In the genomic region with DNA sequence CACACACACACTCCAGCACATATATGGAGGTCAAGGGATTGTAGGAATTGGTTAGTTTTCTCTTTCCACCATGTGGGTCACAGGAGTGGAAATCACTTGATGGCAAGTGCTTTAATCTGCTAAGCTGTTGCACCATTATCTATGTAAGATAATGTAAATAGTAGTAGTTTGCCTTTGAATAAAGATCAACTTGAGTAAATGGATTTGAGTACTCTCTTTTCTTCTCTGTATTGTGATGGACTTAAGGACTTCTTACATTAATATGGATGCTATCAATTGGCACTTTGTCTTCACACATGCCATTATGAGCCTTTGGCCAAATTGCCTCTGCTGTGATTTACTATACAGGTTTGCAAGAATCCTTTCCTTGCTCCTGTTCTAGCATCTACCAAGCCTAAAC, we compare ENCODE assay signal across 30 mouse cellular contexts.
"Had no signal": no experiment of that assay in that cellular context is flagged by ENCODE, and none has a peak within 500 bp of the region (broad histone marks: within the 10 kb centered on the region; RNA-seq: fewer than 3 reads in every experiment).

No protein-coding gene starts in this region.

- H3K4me1 ChIP-seq: heart, embryonic 12.5 days; heart, embryonic 13.5 days; heart, embryonic 15.5 days; hindbrain, embryonic 10.5 days; hindbrain, embryonic 12.5 days; hindbrain, embryonic 13.5 days; hindbrain, embryonic 15.5 days; intestine, embryonic 15.5 days; kidney, embryonic 15.5 days had no signal

- H3K27ac ChIP-seq: heart, embryonic 13.5 days; heart, embryonic 15.5 days; hindbrain, embryonic 10.5 days; hindbrain, embryonic 12.5 days; hindbrain, embryonic 13.5 days; hindbrain, embryonic 14.5 days; hindbrain, embryonic 15.5 days; hindbrain, postnatal 0 days; intestine, embryonic 15.5 days; kidney, embryonic 15.5 days; kidney, postnatal 0 days; layer of hippocampus, adult 2 months; left cerebral cortex, adult 2 months had no signal

- DNase-seq: heart, postnatal 10 days; heart, postnatal 14 days; heart, postnatal 36 days; heart, postnatal 4 days; kidney, adult 11 months; kidney, adult 18-20 months; kidney, adult 2 months; kidney, adult 8-10 months; kidney, adult 9 months; kidney, postnatal 10 days; kidney, postnatal 14 days; kidney, postnatal 25 days; kidney, postnatal 36 days; kidney, postnatal 4 days; layer of hippocampus, adult 9-11 months; layer of hippocampus, postnatal 36 days had no signal

- H3K36me3 ChIP-seq: heart, embryonic 12.5 days; heart, embryonic 13.5 days; heart, embryonic 15.5 days; hindbrain, embryonic 10.5 days; hindbrain, embryonic 12.5 days; hindbrain, embryonic 13.5 days; hindbrain, embryonic 15.5 days; intestine, embryonic 15.5 days; kidney, embryonic 15.5 days had no signal

- H3K4me3 ChIP-seq: heart, embryonic 12.5 days; heart, embryonic 13.5 days; heart, embryonic 15.5 days; hindbrain, embryonic 10.5 days; hindbrain, embryonic 12.5 days; hindbrain, embryonic 13.5 days; hindbrain, embryonic 15.5 days; intestine, embryonic 15.5 days; kidney, embryonic 15.5 days; layer of hippocampus, adult 2 months; left cerebral cortex, adult 2 months had no signal

- H3K9ac ChIP-seq: heart, embryonic 12.5 days; heart, embryonic 13.5 days; heart, embryonic 15.5 days; hindbrain, embryonic 12.5 days; hindbrain, embryonic 13.5 days; hindbrain, embryonic 14.5 days; hindbrain, embryonic 15.5 days; intestine, embryonic 15.5 days; kidney, embryonic 15.5 days had no signal

- H3K9me3 ChIP-seq: heart, embryonic 15.5 days; hindbrain, embryonic 12.5 days; hindbrain, embryonic 13.5 days; hindbrain, embryonic 15.5 days; intestine, embryonic 15.5 days; kidney, embryonic 15.5 days had no signal
